Mouse (Mus musculus): Measurements from ENCODE around the gene Slc28a1. TPM values are rescaled to one million over a fixed set of nuclear protein-coding genes. Genes with fewer than 3 reads are reported as not detected.
"Not testable (repeated sequence)": the region's sequence is repeated elsewhere in the genome, so short reads cannot be mapped to it uniquely, and the experiment has no call there.

The Slc28a1 gene
- polyA plus RNA-seq, 1 experiment: 0.07 TPM

GRCm38 (mm10) chr7:81139100-81139499 is 24.5 kb downstream of the Slc28a1 start:
- 89% methylated on average over 7 of the region's 7 CpGs for WGBS
- no peak for TF ChIP-seq POLR2A (IDR thresholded peaks at IDR 0.05; ENCODE audit: borderline replicate concordance, insufficient read depth, low read length)
- no peak for TF ChIP-seq CTCF (IDR thresholded peaks at IDR 0.05; ENCODE audit: borderline replicate concordance, insufficient read depth, low read depth, low read length)

GRCm38 (mm10) chr7:81139671-81140404 is 25.2 kb downstream of the Slc28a1 start:
- H3K4me3 ChIP-seq (replicated peaks; ENCODE audit: insufficient read depth, low read depth, low read length): no peak overlapping the region
- no peak for TF ChIP-seq POLR2A (IDR thresholded peaks at IDR 0.05; ENCODE audit: borderline replicate concordance, insufficient read depth, low read length)
- no peak for TF ChIP-seq CTCF (IDR thresholded peaks at IDR 0.05; ENCODE audit: borderline replicate concordance, insufficient read depth, low read depth, low read length)
- H3K27ac ChIP-seq (ENCODE audit: insufficient read depth, low read length): no peak overlapping the region
- H3K27me3 ChIP-seq (ENCODE audit: control insufficient read depth, insufficient read depth, low read length): no peaks in the 10 kb centered on the region
- DNase-seq: no peak
- WGBS: 87% methylated on average over 5 of the region's 5 CpGs
- no peaks in the 10 kb centered on the region; the same call in 1 of the 2 replicates for H3K4me1 ChIP-seq (ENCODE audit: control insufficient read depth, insufficient read depth, low read length)

More at GRCm38 (mm10) chr7:81139100-81139499, 24.5 kb downstream of the Slc28a1 start:
- Histone ChIP-seq H3K4me3 (replicated peaks; ENCODE audit: insufficient read depth, low read depth, low read length) (no peak overlapping the region), H3K4me1 (ENCODE audit: control insufficient read depth, insufficient read depth, low read length) (no peaks in the 10 kb centered on the region; the same call in 1 of the 2 replicates), H3K27me3 (ENCODE audit: control insufficient read depth, insufficient read depth, low read length) (no peaks in the 10 kb centered on the region), H3K27ac (ENCODE audit: insufficient read depth, low read length) (no peak overlapping the region)
- DNase-seq: no peak

GRCm38 (mm10) chr7:81141541-81141940 is 26.9 kb downstream of the Slc28a1 start:
- no peaks in the 10 kb centered on the region for H3K4me1 ChIP-seq (ENCODE audit: control insufficient read depth, insufficient read depth, low read length)
- no peak for DNase-seq
- no peak overlapping the region for H3K27ac ChIP-seq (ENCODE audit: insufficient read depth, low read length)
- no peaks in the 10 kb centered on the region for H3K27me3 ChIP-seq (ENCODE audit: control insufficient read depth, insufficient read depth, low read length)
- WGBS: 98% methylated on average over 1 of the region's 1 CpGs
- TF ChIP-seq CTCF (IDR thresholded peaks at IDR 0.05; ENCODE audit: borderline replicate concordance, insufficient read depth, low read depth, low read length) (no peak), POLR2A (IDR thresholded peaks at IDR 0.05; ENCODE audit: borderline replicate concordance, insufficient read depth, low read length) (no peak)
- H3K4me3 ChIP-seq (replicated peaks; ENCODE audit: insufficient read depth, low read depth, low read length): no peak overlapping the region

- DNase-seq; H3K4me3 ChIP-seq (replicated peaks; ENCODE audit: insufficient read depth, low read depth, low read length); H3K4me1 ChIP-seq (ENCODE audit: control insufficient read depth, insufficient read depth, low read length); H3K27me3 ChIP-seq (ENCODE audit: control insufficient read depth, insufficient read depth, low read length); H3K27ac ChIP-seq (ENCODE audit: insufficient read depth, low read length): not testable (repeated sequence)
- WGBS: 54% methylated on average over 4 of the region's 4 CpGs
Measured at GRCm38 (mm10) chr7:81143056-81143455, 28.5 kb downstream of the Slc28a1 start.

GRCm38 (mm10) chr7:81149759-81150158 is 35.2 kb downstream of the Slc28a1 start:
- TF ChIP-seq CTCF (IDR thresholded peaks at IDR 0.05; ENCODE audit: borderline replicate concordance, insufficient read depth, low read depth, low read length): no peak
- no peak for TF ChIP-seq POLR2A (IDR thresholded peaks at IDR 0.05; ENCODE audit: borderline replicate concordance, insufficient read depth, low read length)
- 90% methylated on average over 11 of the region's 11 CpGs for WGBS
- Histone ChIP-seq H3K4me1 (ENCODE audit: control insufficient read depth, insufficient read depth, low read length) (no peaks in the 10 kb centered on the region), H3K27me3 (ENCODE audit: control insufficient read depth, insufficient read depth, low read length) (no peaks in the 10 kb centered on the region), H3K4me3 (replicated peaks; ENCODE audit: insufficient read depth, low read depth, low read length) (no peak overlapping the region), H3K27ac (ENCODE audit: insufficient read depth, low read length) (no peak overlapping the region)
- DNase-seq: no peak

GRCm38 (mm10) chr7:81151216-81151615 is 36.6 kb downstream of the Slc28a1 start:
- TF ChIP-seq CTCF (IDR thresholded peaks at IDR 0.05; ENCODE audit: borderline replicate concordance, insufficient read depth, low read depth, low read length) (no peak), POLR2A (IDR thresholded peaks at IDR 0.05; ENCODE audit: borderline replicate concordance, insufficient read depth, low read length) (no peak)
- no peak for DNase-seq
- no peak overlapping the region for H3K27ac ChIP-seq (ENCODE audit: insufficient read depth, low read length)
- no peaks in the 10 kb centered on the region for H3K27me3 ChIP-seq (ENCODE audit: control insufficient read depth, insufficient read depth, low read length)
- H3K4me3 ChIP-seq (replicated peaks; ENCODE audit: insufficient read depth, low read depth, low read length): no peak overlapping the region
- 94% methylated on average over 8 of the region's 8 CpGs for WGBS
- no peaks in the 10 kb centered on the region for H3K4me1 ChIP-seq (ENCODE audit: control insufficient read depth, insufficient read depth, low read length)

- Histone ChIP-seq H3K4me3 (replicated peaks; ENCODE audit: insufficient read depth, low read depth, low read length) (no peak overlapping the region), H3K4me1 (ENCODE audit: control insufficient read depth, insufficient read depth, low read length) (no peaks in the 10 kb centered on the region), H3K27me3 (ENCODE audit: control insufficient read depth, insufficient read depth, low read length) (no peaks in the 10 kb centered on the region), H3K27ac (ENCODE audit: insufficient read depth, low read length) (no peak overlapping the region)
- TF ChIP-seq CTCF (IDR thresholded peaks at IDR 0.05; ENCODE audit: borderline replicate concordance, insufficient read depth, low read depth, low read length) (no peak), POLR2A (IDR thresholded peaks at IDR 0.05; ENCODE audit: borderline replicate concordance, insufficient read depth, low read length) (no peak)
- WGBS: 93% methylated on average over 10 of the region's 10 CpGs
- DNase-seq: no peak
Measured at GRCm38 (mm10) chr7:81152306-81152705, 37.7 kb downstream of the Slc28a1 start.

- no peak for DNase-seq
- Histone ChIP-seq H3K4me3 (replicated peaks; ENCODE audit: insufficient read depth, low read depth, low read length) (no peak overlapping the region), H3K27ac (ENCODE audit: insufficient read depth, low read length) (no peak overlapping the region), H3K27me3 (ENCODE audit: control insufficient read depth, insufficient read depth, low read length) (no peaks in the 10 kb centered on the region), H3K4me1 (ENCODE audit: control insufficient read depth, insufficient read depth, low read length) (no peaks in the 10 kb centered on the region)
- TF ChIP-seq CTCF (IDR thresholded peaks at IDR 0.05; ENCODE audit: borderline replicate concordance, insufficient read depth, low read depth, low read length) (no peak), POLR2A (IDR thresholded peaks at IDR 0.05; ENCODE audit: borderline replicate concordance, insufficient read depth, low read length) (no peak)
- 84% methylated on average over 7 of the region's 7 CpGs for WGBS
Measured at GRCm38 (mm10) chr7:81152826-81153225, 38.2 kb downstream of the Slc28a1 start.

Data from cerebellum, adult 2 months (tissue).